Mouse (Mus musculus) gastrocnemius, postnatal 4 days (tissue): Measurements from ENCODE around the gene Iffo2. TPM values are rescaled to one million over a fixed set of nuclear protein-coding genes. Genes with fewer than 3 reads are reported as not detected.

Experiments
- DNase-seq, 2 experiments: peaks; one replicate each; pipeline ENCODE4 v3.0.0; 2021 to 2022; ENCODE audit warnings: low spot score in 2 of 2, mixed read lengths in 2 of 2
- total RNA-seq, 2 experiments: library from RNA; stranded (reverse); gene quantifications; 2 replicates each; pipeline ENCODE4 v1.2.3; 2021

Gene Iffo2
- total RNA-seq, 2 experiments from 2014 or later, result 11.5 to 11.8 TPM

DNA sequence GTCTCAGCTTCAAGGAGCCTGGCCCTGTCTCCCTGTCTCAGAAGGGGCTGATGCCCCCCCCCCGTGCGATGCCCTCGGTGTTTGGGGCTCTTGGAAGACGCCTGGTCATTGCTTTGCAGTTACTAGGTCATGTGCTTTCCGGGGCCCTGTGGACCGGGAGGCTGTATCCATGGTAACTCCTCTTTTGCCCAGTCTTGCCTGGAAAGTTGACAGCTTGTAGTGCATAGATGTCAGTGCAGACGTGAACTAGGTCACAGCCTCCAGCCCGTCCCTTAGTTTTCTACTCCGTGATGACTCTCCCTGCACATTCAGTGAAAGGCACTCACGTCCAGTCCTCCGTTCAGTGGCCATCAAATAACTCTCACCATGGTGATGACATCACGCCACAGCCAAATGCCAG is 3.9 kb upstream of the Iffo2 start:
- no peak for DNase-seq

GRCm38 (mm10) chr4:139532081-139532480 is 1.7 kb downstream of the Iffo2 start:
- no peak for DNase-seq

GRCm38 (mm10) chr4:139535127-139535695 is 4.9 kb downstream of the Iffo2 start:
- DNase-seq, result no peak

DNA sequence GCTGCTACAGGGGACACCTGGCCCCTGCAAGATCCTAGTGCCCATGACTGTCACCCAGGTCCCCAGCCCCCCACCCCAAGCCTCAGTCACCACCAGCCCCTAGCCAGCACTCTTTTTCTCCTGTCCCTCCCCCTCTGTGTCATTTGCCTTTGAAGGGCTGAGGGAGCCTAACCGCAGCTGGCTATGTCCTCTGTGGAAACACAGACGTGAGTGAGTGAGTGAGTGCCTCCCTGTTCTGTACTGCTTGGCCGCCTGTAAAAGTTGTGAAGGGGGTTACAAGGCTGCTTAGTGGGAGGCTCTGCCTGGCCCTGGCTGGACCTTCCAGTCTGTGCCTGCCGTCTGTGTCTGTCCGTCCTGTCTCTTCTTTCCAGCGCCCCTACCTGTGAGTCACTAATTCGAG is 5.4 kb downstream of the Iffo2 start:
- DNase-seq, result no peak

DNA sequence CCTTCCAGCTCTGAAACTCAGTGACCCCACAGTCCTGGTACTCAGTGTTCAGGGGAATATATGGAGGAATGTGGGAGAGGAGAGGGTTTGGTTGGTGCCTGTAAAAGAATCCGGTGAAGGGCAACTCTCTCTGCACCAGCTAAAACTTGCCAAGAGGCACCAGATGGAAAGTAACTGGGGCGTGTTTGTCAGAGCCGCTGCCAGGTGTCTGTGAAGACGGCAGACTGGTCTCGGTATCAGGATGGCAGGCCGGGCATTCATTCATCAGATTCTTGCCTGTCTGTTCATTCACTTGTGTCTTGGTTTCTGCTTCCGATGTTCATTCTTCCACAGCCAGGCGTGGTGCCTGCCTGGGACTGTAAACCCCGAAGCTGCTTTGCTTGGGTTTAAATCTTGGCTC is 6.4 kb downstream of the Iffo2 start:
- no peak for DNase-seq

GRCm38 (mm10) chr4:139540784-139541183 is 10.4 kb downstream of the Iffo2 start:
- no peak for DNase-seq

DNA sequence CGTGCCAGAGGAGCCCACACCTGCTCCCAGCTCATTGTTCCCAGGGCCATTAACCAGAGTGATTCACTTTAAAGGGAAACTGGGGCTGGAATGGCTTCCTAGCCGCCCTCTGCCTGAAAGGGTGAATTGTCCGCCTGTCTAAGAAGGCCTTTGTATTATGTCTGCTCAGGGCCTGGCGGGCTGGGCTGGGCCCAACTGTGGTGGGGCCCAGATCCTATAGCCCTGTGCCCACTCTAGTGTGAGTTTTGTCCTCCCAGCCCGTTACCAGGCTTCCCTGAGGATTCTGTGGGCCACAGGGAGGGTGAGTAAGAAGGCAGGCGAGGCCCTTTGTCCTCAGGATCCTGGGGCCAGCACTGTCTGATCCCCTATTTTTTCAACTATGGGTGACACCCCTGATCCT is 15.4 kb downstream of the Iffo2 start:
- no peak for DNase-seq

DNA sequence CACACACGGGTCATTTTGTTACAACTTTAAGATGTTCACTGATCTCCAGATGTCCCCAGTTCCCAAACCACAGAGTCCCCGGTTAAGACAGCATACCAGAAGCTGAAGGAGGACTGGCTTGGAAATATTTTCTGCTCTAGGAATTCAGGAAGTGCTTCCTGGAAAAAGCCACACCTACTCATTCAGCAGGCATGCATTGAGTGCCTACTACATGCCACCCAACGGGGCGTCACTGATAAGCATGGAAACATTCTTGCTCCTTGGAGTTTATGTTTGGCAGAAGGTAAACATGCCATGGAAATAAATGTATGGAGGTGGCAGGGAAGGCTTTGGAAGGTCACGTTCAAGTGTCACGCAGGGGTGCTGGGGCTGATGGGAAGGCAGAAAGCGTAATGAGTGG is 19.1 kb downstream of the Iffo2 start:
- no peak for DNase-seq

DNA sequence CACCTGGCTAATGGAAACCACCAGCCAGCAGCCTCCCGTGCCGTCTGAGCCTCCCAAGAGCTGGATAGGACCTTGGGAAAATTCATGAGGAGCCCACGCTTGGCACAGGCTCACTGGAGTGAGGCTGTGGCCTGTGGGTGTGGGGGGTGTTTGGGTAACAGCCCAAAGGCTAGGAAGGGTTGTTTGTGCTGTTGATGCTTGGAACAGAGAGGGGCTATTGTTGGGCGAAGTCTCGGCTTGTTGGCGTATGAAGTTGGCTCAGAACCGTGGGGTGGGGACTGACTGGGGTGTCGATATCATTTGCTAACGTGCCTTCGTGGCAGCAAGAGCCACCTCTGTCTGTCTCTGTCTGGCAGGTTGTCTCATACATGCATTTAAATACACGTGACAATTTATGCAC is 24.9 kb downstream of the Iffo2 start:
- no peak for DNase-seq

DNA sequence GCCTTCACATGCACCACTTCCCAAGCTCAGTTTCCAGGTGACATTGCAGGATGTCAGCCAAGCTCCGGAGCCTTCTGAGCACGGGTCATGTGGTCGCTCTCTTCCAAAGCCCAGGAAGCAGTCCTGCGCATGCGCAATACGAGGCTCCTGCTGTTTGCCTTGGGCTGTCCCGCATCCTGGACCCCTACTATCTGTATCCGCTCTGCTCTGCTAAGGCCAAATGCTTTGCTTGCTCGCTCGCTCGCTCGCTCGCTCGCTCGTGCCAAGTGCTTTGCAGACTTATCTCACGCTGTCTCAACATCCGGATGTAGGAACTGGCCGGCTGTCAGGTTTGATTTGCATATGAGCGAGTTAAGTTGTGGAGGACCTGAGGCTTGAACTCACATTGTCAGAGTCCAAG is 25.6 kb downstream of the Iffo2 start:
- DNase-seq, result no peak

DNA sequence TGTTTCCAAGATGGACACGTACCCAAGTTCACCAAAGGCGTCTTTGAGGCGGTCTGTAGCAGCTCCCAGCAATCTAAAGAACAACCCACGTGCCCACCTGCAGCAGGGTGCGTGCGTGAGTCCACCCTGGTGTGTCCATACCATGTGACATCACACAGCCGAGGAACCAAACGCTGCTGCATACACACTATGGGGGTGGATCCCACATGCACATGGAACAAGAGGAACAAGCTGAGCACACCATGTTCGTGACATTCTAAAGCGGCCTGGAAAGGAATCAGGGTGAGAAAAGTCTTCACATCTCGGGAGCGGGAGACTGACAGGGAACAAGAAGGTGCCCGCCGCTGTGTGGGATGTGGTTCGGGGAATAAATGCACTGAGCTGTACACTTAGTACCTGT is 38.0 kb downstream of the Iffo2 start:
- no peak for DNase-seq

GRCm38 (mm10) chr4:139570756-139571155 is 40.4 kb downstream of the Iffo2 start:
- no peak for DNase-seq

DNA sequence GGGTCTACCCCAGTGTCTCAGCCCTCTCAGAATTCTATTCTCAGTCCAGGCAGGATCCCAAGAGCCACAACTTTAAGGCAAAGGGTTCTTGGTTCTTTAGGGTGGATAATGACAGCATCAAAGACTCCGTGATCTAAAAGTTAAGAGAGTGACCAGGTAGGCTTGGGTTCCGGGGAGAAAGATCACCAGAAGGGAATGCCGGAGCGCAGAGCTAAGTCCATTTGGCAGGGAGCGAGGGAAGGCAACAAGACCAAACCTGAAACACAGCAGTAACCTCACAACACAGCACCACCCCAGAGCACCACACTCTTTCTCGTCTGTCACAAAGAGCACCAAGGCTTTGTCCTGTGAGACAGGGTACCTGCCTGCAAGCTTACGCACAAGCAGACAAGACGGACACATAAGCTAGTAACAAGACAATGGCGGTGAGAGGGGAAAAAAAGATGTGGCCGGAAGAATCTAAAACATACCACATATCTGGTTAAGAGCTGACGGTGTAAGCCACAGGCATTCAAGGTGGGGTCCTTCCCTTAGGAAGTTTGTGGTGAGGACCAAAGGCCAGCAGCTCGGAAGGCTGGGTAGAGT is 42.7 kb downstream of the Iffo2 start:
- DNase-seq, result no peak

GRCm38 (mm10) chr4:139574156-139574798 is 43.9 kb downstream of the Iffo2 start:
- DNase-seq, result peak; percentile 98 to 99

GRCm38 (mm10) chr4:139574799-139575672 is 44.7 kb downstream of the Iffo2 start:
- DNase-seq, result peak in 1 of 2 experiments; percentile 45

DNA sequence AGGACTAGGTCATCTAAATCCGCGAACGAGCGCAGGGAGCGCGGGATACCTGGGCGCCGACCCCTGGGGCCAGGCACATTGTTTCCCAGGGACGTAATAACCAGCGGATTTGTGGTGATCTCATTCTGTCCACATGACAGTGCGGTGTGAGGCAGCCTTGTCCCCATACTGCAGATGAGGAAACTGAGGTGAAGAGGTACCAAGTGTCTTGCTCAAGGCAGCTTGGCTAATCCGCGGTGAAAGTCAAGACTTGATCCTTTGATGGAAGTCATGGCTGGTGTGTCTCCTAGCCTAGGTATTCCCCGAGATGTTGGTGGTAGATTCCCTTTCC is 45.3 kb downstream of the Iffo2 start:
- no peak for DNase-seq

- no peak for DNase-seq
Measured at GRCm38 (mm10) chr4:139576251-139576880, 46.0 kb downstream of the Iffo2 start.

- no peak for DNase-seq
Measured at GRCm38 (mm10) chr4:139577006-139577405, 46.7 kb downstream of the Iffo2 start.

- no peak for DNase-seq
Measured at GRCm38 (mm10) chr4:139578389-139578788, 48.0 kb downstream of the Iffo2 start.

GRCm38 (mm10) chr4:139579003-139579402 is 48.7 kb downstream of the Iffo2 start:
- DNase-seq, result no peak

GRCm38 (mm10) chr4:139579466-139579865 is 49.1 kb downstream of the Iffo2 start:
- DNase-seq, result no peak
